30 mouse cellular contexts compared by ENCODE assay signal in genomic region chr6:114142480-114142879, GRCm38 (mm10). TPM values are rescaled to one million over a fixed set of nuclear protein-coding genes. Genes with fewer than 3 reads are reported as not detected.
"Had no signal": no experiment of that assay in that cellular context is flagged by ENCODE, and none has a peak within 500 bp of the region (broad histone marks: within the 10 kb centered on the region; RNA-seq: fewer than 3 reads in every experiment).

No protein-coding gene starts in this region.

- H3K27me3 ChIP-seq: limb, embryonic 13.5 days; limb, embryonic 15.5 days had no signal

- DNase-seq: gastrocnemius, postnatal 14 days; gastrocnemius, postnatal 36 days; heart, adult 11 months; heart, adult 2 months; heart, postnatal 14 days; heart, postnatal 36 days; kidney, adult 11 months; kidney, adult 2 months; kidney, adult 9 months; kidney, postnatal 14 days; kidney, postnatal 36 days; layer of hippocampus, postnatal 36 days; left cerebral cortex, postnatal 4 days had no signal

- H3K36me3 ChIP-seq: heart, embryonic 13.5 days; heart, embryonic 15.5 days; kidney, embryonic 15.5 days; limb, embryonic 13.5 days; limb, embryonic 15.5 days; liver, embryonic 12.5 days had no signal

- ATAC-seq: intestine, embryonic 16.5 days; liver, embryonic 12.5 days had no signal

- H3K27ac ChIP-seq: heart, adult 2 months; heart, embryonic 13.5 days; heart, embryonic 15.5 days; hindbrain, embryonic 13.5 days; hindbrain, embryonic 15.5 days; hindbrain, postnatal 0 days; kidney, embryonic 15.5 days; kidney, postnatal 0 days; limb, embryonic 13.5 days; limb, embryonic 15.5 days; liver, embryonic 12.5 days; liver, embryonic 14.5 days had no signal

- H3K9ac ChIP-seq: heart, embryonic 13.5 days; heart, embryonic 15.5 days; hindbrain, embryonic 13.5 days; hindbrain, embryonic 15.5 days; kidney, embryonic 15.5 days; limb, embryonic 13.5 days; limb, embryonic 15.5 days; liver, embryonic 12.5 days; liver, embryonic 14.5 days had no signal

- H3K4me2 ChIP-seq: heart, embryonic 11.5 days; heart, embryonic 13.5 days; heart, embryonic 15.5 days; hindbrain, embryonic 13.5 days; hindbrain, embryonic 15.5 days; kidney, embryonic 15.5 days; limb, embryonic 13.5 days; limb, embryonic 15.5 days; liver, embryonic 12.5 days had no signal

- H3K4me1 ChIP-seq: heart, embryonic 13.5 days; heart, embryonic 15.5 days; kidney, embryonic 15.5 days; limb, embryonic 13.5 days; limb, embryonic 15.5 days; liver, embryonic 12.5 days had no signal

- H3K9me3 ChIP-seq: heart, embryonic 13.5 days; heart, embryonic 15.5 days; hindbrain, embryonic 13.5 days; hindbrain, embryonic 15.5 days; kidney, embryonic 15.5 days; limb, embryonic 13.5 days; limb, embryonic 15.5 days; liver, embryonic 12.5 days had no signal

- H3K4me3 ChIP-seq: heart, adult 2 months; heart, embryonic 13.5 days; heart, embryonic 15.5 days; hindbrain, embryonic 13.5 days; hindbrain, embryonic 15.5 days; kidney, embryonic 15.5 days; limb, embryonic 13.5 days; limb, embryonic 15.5 days; liver, embryonic 12.5 days had no signal

RNA-seq across cellular contexts. Expression of gene Slc6a11, which starts 11.4 kb away (rescaled TPM):
- total RNA-seq: heart, adult 2 months; heart, postnatal 14 days; heart, postnatal 36 days; hematopoietic stem cell, adult 5-6 weeks; liver, adult 2 months had no signal
- polyA plus RNA-seq: gonadal fat pad, adult 2 months; heart, adult 2 months; heart, embryonic 11.5 days; heart, embryonic 13.5 days; heart, postnatal 0 days; kidney, adult 2 months; liver, adult 2 months; liver, embryonic 12.5 days had no signal
